Mouse (Mus musculus): ENCODE results near the gene Cd300c. TPM values are rescaled to one million over a fixed set of nuclear protein-coding genes. Genes with fewer than 3 reads are reported as not detected.

The Cd300c gene
- polyA plus RNA-seq, 1 experiment from 2014 or later: not detected

Other genes starting within 250 kb of the Cd300c start
- gene Dnaic2, start 241.7 kb downstream of the Cd300c start, polyA plus RNA-seq (2015; fragmentation: Nextera tagmentation; extraction: Ambion mirVana): 0.18 and 0.56 TPM in 2 replicates
- gene Kif19a, start 203.8 kb downstream of the Cd300c start, polyA plus RNA-seq (2015; fragmentation: Nextera tagmentation; extraction: Ambion mirVana): 0.07 TPM in 2 replicates
- 0.25 TPM in 1 of 2 replicates, not detected in the other for gene Btbd17, start 173.2 kb downstream of the Cd300c start, polyA plus RNA-seq (2015; fragmentation: Nextera tagmentation; extraction: Ambion mirVana)
- gene Gpr142, start 170.2 kb downstream of the Cd300c start, polyA plus RNA-seq (2015; fragmentation: Nextera tagmentation; extraction: Ambion mirVana): not detected in 2 replicates
- 15.9 and 19.0 TPM in 2 replicates for gene Gprc5c, start 118.0 kb downstream of the Cd300c start, polyA plus RNA-seq (2015; fragmentation: Nextera tagmentation; extraction: Ambion mirVana)
- 7.3 and 7.8 TPM in 2 replicates for gene Cd300a, start 79.1 kb downstream of the Cd300c start, polyA plus RNA-seq (2015; fragmentation: Nextera tagmentation; extraction: Ambion mirVana)
- gene Cd300lb, start 34.8 kb downstream of the Cd300c start, polyA plus RNA-seq (2015; fragmentation: Nextera tagmentation; extraction: Ambion mirVana): 1.3 and 1.5 TPM in 2 replicates
- 1.2 and 1.3 TPM in 2 replicates for gene Cd300ld, start 20.8 kb upstream of the Cd300c start, polyA plus RNA-seq (2015; fragmentation: Nextera tagmentation; extraction: Ambion mirVana)
- 8.7 and 9.5 TPM in 2 replicates for gene Cd300c2, start 32.7 kb upstream of the Cd300c start, polyA plus RNA-seq (2015; fragmentation: Nextera tagmentation; extraction: Ambion mirVana)
- not detected in 2 replicates for gene Cd300ld2, start 47.0 kb upstream of the Cd300c start, polyA plus RNA-seq (2015; fragmentation: Nextera tagmentation; extraction: Ambion mirVana)
- gene Cd300ld4, start 57.9 kb upstream of the Cd300c start, polyA plus RNA-seq (2015; fragmentation: Nextera tagmentation; extraction: Ambion mirVana): not detected in 2 replicates
- gene Cd300ld5, start 68.6 kb upstream of the Cd300c start, polyA plus RNA-seq (2015; fragmentation: Nextera tagmentation; extraction: Ambion mirVana): not detected in 2 replicates
- not detected in 2 replicates for gene Cd300ld3, start 79.3 kb upstream of the Cd300c start, polyA plus RNA-seq (2015; fragmentation: Nextera tagmentation; extraction: Ambion mirVana)
- 0.67 and 0.89 TPM in 2 replicates for gene Cd300e, start 93.0 kb upstream of the Cd300c start, polyA plus RNA-seq (2015; fragmentation: Nextera tagmentation; extraction: Ambion mirVana)
- 2.2 and 2.3 TPM in 2 replicates for gene Rab37, start 122.3 kb upstream of the Cd300c start, polyA plus RNA-seq (2015; fragmentation: Nextera tagmentation; extraction: Ambion mirVana)
- gene Cd300lf, start 164.8 kb upstream of the Cd300c start, polyA plus RNA-seq (2015; fragmentation: Nextera tagmentation; extraction: Ambion mirVana): 4.5 and 4.8 TPM in 2 replicates
- 76.4 and 82.1 TPM in 2 replicates for gene Slc9a3r1, start 194.2 kb upstream of the Cd300c start, polyA plus RNA-seq (2015; fragmentation: Nextera tagmentation; extraction: Ambion mirVana)
- 5.1 and 6.0 TPM in 2 replicates for gene Tmem104, start 218.3 kb upstream of the Cd300c start, polyA plus RNA-seq (2015; fragmentation: Nextera tagmentation; extraction: Ambion mirVana)
- gene Nat9, start 218.7 kb upstream of the Cd300c start, polyA plus RNA-seq (2015; fragmentation: Nextera tagmentation; extraction: Ambion mirVana): 9.9 and 11.6 TPM in 2 replicates

Measured in liver, embryonic 15.5 days (tissue).